Mouse (Mus musculus): ENCODE data around the gene Vsir.

- TF ChIP-seq CTCF (conservative IDR thresholded peaks at IDR 0.05; ENCODE audit: low read length) (no peak), POU5F1 (IDR thresholded peaks at IDR 0.05; ENCODE audit: borderline replicate concordance, low read length) (no peak)
Measured at GRCm38 (mm10) chr10:60349644-60350043, 3.0 kb downstream of the Vsir start.

Measured in E14TG2a.4 (cell line).